Mouse (Mus musculus): ENCODE measurements around the gene Rnf8. TPM values are rescaled to one million over a fixed set of nuclear protein-coding genes. Genes with fewer than 3 reads are reported as not detected.

Gene Rnf8
- polyA plus RNA-seq, 1 experiment from 2014 or later = 43.6 TPM

DNA sequence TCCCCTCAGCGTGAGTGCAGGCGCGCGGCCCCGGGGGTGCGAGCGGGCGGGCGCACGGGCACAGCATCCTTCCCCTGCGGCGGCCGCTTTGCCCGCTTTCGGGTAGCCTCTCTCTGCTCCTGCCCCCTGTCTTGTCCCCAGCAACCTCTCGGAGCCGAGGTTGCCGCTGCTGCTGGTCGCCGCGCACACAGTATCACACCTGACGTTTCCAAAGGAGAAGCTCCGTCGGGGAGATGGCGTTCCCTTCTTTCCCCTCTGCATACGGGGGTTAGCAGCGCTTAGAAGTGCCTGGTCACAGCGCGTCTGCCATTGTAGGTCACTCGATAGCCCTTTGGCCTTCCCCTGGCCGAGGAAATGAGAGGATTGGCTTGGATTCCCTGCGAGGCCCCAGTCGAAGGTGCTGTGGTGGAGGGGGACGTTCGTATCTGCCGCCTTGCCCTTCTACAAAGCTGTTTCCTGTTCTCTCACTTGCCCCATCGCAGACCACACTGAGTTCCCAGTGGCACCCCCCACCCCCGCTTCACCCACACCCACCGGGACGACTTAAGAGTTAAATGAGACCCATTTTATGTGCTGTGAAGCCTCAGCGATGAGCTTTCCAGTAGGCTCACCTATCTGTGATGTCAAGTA lies 46.3 kb downstream of the Rnf8 start:
- peaks cover 33% of the 10 kb centered on the region for H3K36me3 ChIP-seq
- H3K9ac ChIP-seq = peak overlapping the region; percentile 98
- peak overlapping the region; percentile 88 for H3K4me2 ChIP-seq
- no peaks in the 10 kb centered on the region for H3K27me3 ChIP-seq
- H3K27ac ChIP-seq = peak overlapping the region; percentile 99
- under 1% methylated on average over 41 of the region's 41 CpGs for WGBS (ENCODE audit: insufficient replicate concordance)
- peak overlapping the region; percentile 96 for H3K4me3 ChIP-seq (replicated peaks)
- H3K9me3 ChIP-seq (replicated peaks) = no peaks in the 10 kb centered on the region
- no peak for DNase-seq
- peaks cover 48% of the 10 kb centered on the region for H3K4me1 ChIP-seq (replicated peaks)
- peak; percentile 61; the same call in 1 of the 2 replicates for ATAC-seq (ENCODE audit: low read depth)

DNA sequence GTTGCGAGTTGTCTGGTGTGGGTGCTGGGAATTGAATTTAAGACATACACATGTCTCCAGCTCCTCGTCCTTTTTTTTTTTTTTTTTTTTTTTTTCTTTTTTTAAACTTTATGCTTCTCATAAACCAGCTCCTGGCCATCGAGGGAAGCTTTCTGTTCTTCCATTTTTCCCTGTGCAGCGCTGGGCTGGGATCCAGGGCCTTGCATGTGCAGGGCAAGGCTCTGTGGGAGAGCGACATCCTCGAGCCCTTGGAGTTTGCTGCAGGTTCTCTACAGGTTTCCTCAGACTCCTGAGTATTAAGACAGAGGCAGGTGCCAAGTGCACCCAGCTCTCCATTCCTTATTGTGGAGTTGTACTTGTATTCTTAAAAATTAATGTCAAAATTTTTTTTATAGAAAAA lies 47.6 kb downstream of the Rnf8 start:
- ATAC-seq (ENCODE audit: low read depth) = no peak
- no peaks in the 10 kb centered on the region for H3K27me3 ChIP-seq
- peaks cover 48% of the 10 kb centered on the region for H3K4me1 ChIP-seq (replicated peaks)
- H3K27ac ChIP-seq = no peak overlapping the region; the same call in 1 of the 2 replicates
- WGBS (ENCODE audit: insufficient replicate concordance) = 85% methylated on average over 6 of the region's 6 CpGs
- H3K9ac ChIP-seq = peak overlapping the region; percentile 98; the same call in 1 of the 2 replicates
- H3K36me3 ChIP-seq = peaks cover 45% of the 10 kb centered on the region
- no peaks in the 10 kb centered on the region for H3K9me3 ChIP-seq (replicated peaks)
- H3K4me3 ChIP-seq (replicated peaks) = peak overlapping the region; percentile 96
- peak overlapping the region; percentile 88 for H3K4me2 ChIP-seq
- DNase-seq = no peak

DNA sequence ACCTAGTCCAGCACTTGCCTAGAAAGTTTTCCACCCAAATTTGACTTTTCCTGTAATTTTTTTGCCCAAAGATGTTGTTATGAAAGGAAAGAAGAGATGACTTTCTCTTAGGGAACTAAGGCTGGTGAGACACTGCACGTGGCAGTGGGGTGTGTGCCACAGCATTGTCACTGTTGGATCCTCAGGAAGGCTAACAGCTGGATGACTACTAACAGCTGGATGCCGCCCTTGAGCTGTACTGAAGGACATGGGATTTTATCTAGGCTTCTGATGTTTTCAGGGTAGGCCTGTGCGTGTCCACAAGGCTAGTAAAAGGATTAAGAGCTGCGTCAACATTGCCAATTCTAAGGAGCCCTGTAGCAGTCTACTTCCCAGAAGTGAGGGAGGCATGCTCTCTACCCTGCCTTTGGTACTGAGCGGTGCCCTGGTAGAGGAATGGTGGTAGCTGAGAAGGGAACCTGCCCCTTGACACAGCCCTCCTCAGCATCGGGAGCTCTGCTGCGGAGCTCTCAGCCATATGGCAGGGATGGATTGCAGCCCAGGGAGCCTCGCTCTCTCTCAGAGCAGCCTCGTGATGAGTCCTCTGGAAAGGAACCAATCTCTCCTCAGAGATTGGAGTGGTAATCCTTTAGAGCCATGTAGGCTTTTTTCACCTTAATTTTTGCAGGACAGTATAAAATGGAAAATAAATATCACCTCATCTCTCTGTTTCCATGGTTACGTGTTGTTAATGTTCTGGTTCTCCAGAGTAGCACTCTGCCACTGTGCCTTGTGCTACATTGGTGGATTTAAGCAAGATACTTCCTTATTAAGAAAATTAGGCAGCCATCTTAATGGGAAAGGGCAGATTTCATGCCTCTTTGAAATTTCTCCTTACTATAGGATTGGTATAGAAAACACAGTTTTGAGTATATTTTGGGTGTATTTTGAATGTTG lies 53.7 kb downstream of the Rnf8 start:
- DNase-seq (no peak), ATAC-seq (ENCODE audit: low read depth) (no peak)
- Histone ChIP-seq H3K27me3 (no peaks in the 10 kb centered on the region), H3K4me3 (replicated peaks) (no peak overlapping the region), H3K9me3 (replicated peaks) (no peaks in the 10 kb centered on the region), H3K4me1 (replicated peaks) (peaks cover 49% of the 10 kb centered on the region), H3K9ac (no peak overlapping the region), H3K4me2 (no peak overlapping the region), H3K36me3 (peaks cover 79% of the 10 kb centered on the region), H3K27ac (peak overlapping the region; percentile 8; the same call in 1 of the 2 replicates)
- 88% methylated on average over 10 of the region's 10 CpGs for WGBS (ENCODE audit: insufficient replicate concordance)

DNA sequence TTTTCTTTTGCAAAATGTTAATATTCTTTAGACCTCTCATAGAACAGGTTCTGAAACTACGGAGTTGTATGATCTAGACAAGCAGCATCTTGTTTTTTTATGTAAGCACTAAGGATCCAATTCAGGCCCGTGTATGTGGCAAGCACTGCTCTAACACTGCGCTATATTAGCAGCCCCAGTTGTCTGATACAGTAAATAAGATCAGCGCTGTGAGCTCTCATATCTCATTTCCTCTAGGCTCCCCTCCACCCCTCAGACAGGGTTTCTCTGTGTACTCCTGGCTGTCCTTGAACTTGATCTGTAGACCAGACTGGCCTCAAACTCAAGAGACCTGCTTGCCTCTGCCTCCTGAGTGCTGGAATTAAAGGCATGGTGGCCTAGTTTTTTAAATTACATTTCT lies 54.4 kb downstream of the Rnf8 start:
- H3K27me3 ChIP-seq = no peaks in the 10 kb centered on the region
- ATAC-seq (ENCODE audit: low read depth) (peak; percentile 47; the same call in 1 of the 2 replicates), DNase-seq (no peak)
- H3K27ac ChIP-seq = peak overlapping the region; percentile 87
- peaks cover 79% of the 10 kb centered on the region for H3K36me3 ChIP-seq
- WGBS (ENCODE audit: insufficient replicate concordance) = 55% methylated on average over 4 of the region's 4 CpGs
- no peaks in the 10 kb centered on the region for H3K9me3 ChIP-seq (replicated peaks)
- peak overlapping the region; percentile 54 for H3K4me2 ChIP-seq
- peaks cover 49% of the 10 kb centered on the region for H3K4me1 ChIP-seq (replicated peaks)
- H3K4me3 ChIP-seq (replicated peaks) = no peak overlapping the region
- H3K9ac ChIP-seq = peak overlapping the region; percentile 26

DNA sequence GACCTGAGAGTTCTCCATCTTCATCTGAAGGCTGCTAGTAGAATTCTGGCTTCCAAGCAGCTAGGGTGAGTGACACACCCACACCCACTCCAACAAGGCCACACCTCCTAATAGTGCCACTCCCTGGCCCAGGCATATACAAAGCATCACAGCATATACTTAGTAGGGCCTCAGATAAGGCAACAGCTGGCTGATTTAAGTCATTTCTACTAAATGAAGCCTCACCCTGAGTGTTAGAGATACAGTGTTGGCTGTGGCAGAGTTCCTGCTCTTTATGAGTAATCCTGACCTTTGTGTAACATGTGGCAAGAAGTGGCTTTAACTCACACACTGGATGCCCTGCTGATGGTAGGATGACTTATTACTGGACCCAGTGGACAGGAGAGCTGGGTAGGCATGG lies 55.3 kb downstream of the Rnf8 start:
- Histone ChIP-seq H3K9ac (peak overlapping the region; percentile 44), H3K27ac (peak overlapping the region; percentile 87)

DNA sequence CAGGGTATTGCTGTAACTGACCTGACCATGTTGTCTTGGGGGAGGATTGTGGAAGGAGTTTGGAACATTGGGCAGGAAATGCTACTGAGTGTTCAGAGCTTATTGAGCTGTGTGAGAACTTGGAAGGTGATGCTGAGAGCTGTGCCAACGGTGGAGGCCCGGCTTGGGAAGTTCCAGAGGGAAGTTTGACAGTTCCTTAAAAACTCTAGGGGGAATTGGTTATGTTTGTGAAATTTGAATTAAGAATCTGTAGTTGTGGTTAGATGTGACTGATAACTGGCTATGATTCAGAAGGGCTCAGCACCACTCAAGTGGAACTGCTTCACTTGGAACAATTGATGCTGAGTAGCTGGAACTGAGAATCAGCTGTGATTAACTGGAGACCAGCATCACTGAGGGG lies 56.4 kb downstream of the Rnf8 start:
- peaks cover 79% of the 10 kb centered on the region for H3K36me3 ChIP-seq

More for the DNA sequence above, 55.3 kb downstream of the Rnf8 start:
- Histone ChIP-seq H3K4me1 (replicated peaks) (peaks cover 46% of the 10 kb centered on the region), H3K36me3 (peaks cover 79% of the 10 kb centered on the region), H3K27me3 (no peaks in the 10 kb centered on the region), H3K4me2 (peak overlapping the region; percentile 54), H3K4me3 (replicated peaks) (peak overlapping the region; percentile 8; the same call in 1 of the 2 replicates), H3K9me3 (replicated peaks) (no peaks in the 10 kb centered on the region)
- ATAC-seq (ENCODE audit: low read depth) (peak; percentile 98), DNase-seq (peak; percentile 73)

DNA sequence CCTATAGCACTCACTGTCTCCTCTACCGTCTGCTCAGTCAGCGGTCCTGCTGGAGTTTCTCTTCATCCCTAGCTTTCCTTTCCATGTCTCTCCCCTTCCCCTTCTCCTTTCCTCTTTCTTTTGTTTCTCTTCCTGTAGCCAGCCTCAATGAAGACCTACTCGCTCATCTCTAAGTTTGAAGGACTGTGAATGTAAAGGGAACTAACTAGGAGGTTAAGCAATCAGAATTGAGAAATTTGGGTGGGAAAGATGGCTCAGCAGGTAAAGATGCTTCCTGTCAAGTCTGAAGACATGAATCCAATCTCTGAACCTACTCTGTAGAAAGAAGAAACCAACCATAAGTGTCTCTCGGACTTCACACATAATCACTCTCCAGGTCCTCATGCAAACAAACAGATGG lies 58.7 kb downstream of the Rnf8 start:
- no peak overlapping the region for H3K4me2 ChIP-seq
- no peak overlapping the region for H3K4me3 ChIP-seq (replicated peaks)
- H3K9ac ChIP-seq = no peak overlapping the region
- WGBS (ENCODE audit: insufficient replicate concordance) = 88% methylated on average over 4 of the region's 4 CpGs
- peaks cover 37% of the 10 kb centered on the region for H3K4me1 ChIP-seq (replicated peaks)
- H3K9me3 ChIP-seq (replicated peaks) = no peaks in the 10 kb centered on the region
- no peak overlapping the region for H3K27ac ChIP-seq
- no peak for DNase-seq
- no peaks in the 10 kb centered on the region for H3K27me3 ChIP-seq
- ATAC-seq (ENCODE audit: low read depth) = no peak
- peaks cover 80% of the 10 kb centered on the region for H3K36me3 ChIP-seq

More for the DNA sequence above, 56.4 kb downstream of the Rnf8 start:
- Histone ChIP-seq H3K9ac (no peak overlapping the region), H3K27me3 (no peaks in the 10 kb centered on the region), H3K4me2 (no peak overlapping the region), H3K27ac (peak overlapping the region; percentile 87), H3K4me1 (replicated peaks) (peaks cover 46% of the 10 kb centered on the region), H3K9me3 (replicated peaks) (no peaks in the 10 kb centered on the region), H3K4me3 (replicated peaks) (no peak overlapping the region)
- 94% methylated on average over 2 of the region's 2 CpGs for WGBS (ENCODE audit: insufficient replicate concordance)
- no peak for ATAC-seq (ENCODE audit: low read depth)
- DNase-seq = no peak

DNA sequence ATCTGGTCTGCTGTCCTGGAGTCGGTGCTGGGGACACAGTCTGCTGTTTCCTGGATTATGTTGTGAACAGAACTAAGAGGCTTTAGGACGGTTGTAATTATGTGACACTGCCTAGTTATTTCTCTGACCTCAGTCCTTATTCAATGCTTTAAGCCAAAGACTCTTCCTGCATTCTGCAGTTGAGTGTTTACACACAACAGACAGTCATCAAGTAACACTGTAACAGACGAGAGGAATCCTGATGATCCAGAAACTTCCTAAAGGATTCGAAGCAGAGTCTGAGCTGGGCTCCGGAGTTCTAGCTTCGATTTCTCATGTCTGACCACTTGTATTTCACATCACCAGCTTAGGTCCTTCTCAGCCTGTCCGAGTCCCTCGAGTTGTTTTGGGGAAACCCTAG lies 63.9 kb downstream of the Rnf8 start:
- H3K4me3 ChIP-seq (replicated peaks) = no peak overlapping the region
- no peak overlapping the region for H3K9ac ChIP-seq
- ATAC-seq (ENCODE audit: low read depth) (no peak), DNase-seq (no peak)
- peaks cover 98% of the 10 kb centered on the region for H3K36me3 ChIP-seq
- H3K4me1 ChIP-seq (replicated peaks) = peaks cover 11% of the 10 kb centered on the region
- H3K27me3 ChIP-seq = no peaks in the 10 kb centered on the region
- H3K9me3 ChIP-seq (replicated peaks) = no peaks in the 10 kb centered on the region
- H3K4me2 ChIP-seq = no peak overlapping the region
- 82% methylated on average over 8 of the region's 8 CpGs for WGBS (ENCODE audit: insufficient replicate concordance)
- H3K27ac ChIP-seq = no peak overlapping the region

DNA sequence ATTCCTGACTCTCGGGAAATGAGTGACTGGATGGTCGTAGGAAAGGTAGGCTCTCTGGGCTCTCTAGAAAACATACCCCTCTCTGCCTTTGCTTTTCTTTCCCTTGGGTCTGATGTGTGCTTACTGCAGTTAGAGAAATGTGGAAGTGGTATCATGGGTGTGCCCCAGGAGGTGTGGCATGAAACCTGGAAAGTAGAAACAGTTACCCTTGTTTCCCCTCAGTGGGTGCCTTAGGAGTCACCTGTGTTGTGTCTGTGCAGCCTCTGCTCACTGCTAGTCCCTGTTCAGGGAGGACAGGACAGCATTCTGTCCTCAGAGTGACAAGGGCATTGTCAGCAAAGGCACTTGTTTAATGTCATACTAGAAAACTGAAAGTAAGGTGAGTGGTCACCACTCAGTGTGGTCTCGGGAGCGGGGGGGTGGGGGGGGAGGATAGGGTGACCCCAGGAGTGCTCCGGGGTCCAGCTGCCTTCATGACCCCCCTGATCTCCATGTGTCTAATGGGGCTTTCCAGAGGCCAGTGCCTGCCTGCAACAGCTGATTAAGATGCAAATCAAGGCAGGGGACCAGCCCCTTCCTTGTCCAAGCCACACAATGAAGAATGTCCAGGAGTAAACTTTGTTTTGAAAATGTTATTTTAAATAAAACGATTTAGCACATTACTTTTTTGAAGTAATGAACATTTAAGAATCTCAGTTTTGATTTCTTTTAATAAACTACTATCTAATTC lies 64.6 kb downstream of the Rnf8 start:
- DNase-seq (no peak), ATAC-seq (ENCODE audit: low read depth) (no peak)
- 83% methylated on average over 6 of the region's 6 CpGs for WGBS (ENCODE audit: insufficient replicate concordance)
- H3K27ac ChIP-seq = no peak overlapping the region
- no peaks in the 10 kb centered on the region for H3K9me3 ChIP-seq (replicated peaks)
- H3K36me3 ChIP-seq = peaks cover 98% of the 10 kb centered on the region
- H3K4me1 ChIP-seq (replicated peaks) = peaks cover 18% of the 10 kb centered on the region
- no peak overlapping the region for H3K9ac ChIP-seq
- no peak overlapping the region for H3K4me2 ChIP-seq
- H3K27me3 ChIP-seq = no peaks in the 10 kb centered on the region
- no peak overlapping the region for H3K4me3 ChIP-seq (replicated peaks)

DNA sequence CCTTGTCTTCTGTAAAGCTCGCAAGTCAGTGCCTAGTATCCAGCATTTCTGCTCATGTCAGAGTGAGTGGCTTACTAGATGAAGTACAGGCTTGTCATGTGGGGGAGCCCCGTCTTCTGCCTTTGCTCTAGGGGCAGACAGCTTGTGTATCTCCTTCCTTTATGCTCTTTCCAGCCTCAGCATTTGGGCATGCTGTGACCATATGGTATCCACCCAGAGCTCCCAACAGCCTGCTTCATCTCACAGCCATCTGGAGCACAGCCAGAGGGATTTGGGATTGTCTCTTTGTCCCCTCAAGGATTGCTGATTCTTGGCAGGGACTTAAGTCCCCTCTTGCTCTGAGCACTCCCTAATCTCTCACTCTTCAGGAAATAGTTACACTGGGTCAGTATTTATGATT lies 65.6 kb downstream of the Rnf8 start:
- ATAC-seq (ENCODE audit: low read depth) = no peak

DNA sequence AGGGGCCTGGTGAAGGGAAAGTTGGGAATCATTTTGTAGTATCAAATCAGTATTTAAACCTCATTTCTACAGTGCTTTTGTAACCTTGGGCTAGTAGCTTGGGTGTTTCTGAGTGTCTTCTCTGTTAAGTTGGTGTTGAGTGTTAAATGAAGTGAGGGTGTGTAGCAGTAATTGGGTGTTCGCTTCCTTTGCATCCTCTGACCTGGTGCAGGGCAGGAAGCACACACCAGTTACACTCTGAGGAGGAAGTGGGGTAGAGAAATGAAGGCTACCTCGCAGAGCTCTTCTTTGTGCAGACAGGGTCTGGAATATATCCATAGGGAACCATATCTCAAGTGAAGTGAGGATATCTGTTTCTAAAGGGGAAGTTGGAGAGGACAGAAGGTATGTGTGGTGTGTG lies 66.3 kb downstream of the Rnf8 start:
- Histone ChIP-seq H3K9ac (no peak overlapping the region), H3K27ac (no peak overlapping the region), H3K4me3 (replicated peaks) (no peak overlapping the region), H3K27me3 (no peaks in the 10 kb centered on the region), H3K36me3 (peaks cover 98% of the 10 kb centered on the region), H3K4me1 (replicated peaks) (peaks cover 35% of the 10 kb centered on the region), H3K4me2 (no peak overlapping the region), H3K9me3 (replicated peaks) (no peaks in the 10 kb centered on the region)
- ATAC-seq (ENCODE audit: low read depth) = no peak
- no peak for DNase-seq
- WGBS (ENCODE audit: insufficient replicate concordance) = 75% methylated on average over 2 of the region's 2 CpGs

More for the DNA sequence above, 65.6 kb downstream of the Rnf8 start:
- 78% methylated on average over 2 of the region's 2 CpGs for WGBS (ENCODE audit: insufficient replicate concordance)
- Histone ChIP-seq H3K9me3 (replicated peaks) (no peaks in the 10 kb centered on the region), H3K27ac (no peak overlapping the region), H3K36me3 (peaks cover 98% of the 10 kb centered on the region), H3K27me3 (no peaks in the 10 kb centered on the region), H3K4me1 (replicated peaks) (peaks cover 28% of the 10 kb centered on the region), H3K9ac (no peak overlapping the region), H3K4me2 (no peak overlapping the region), H3K4me3 (replicated peaks) (no peak overlapping the region)
- DNase-seq = no peak

All from liver, embryonic 13.5 days (tissue).